ENCODE assay signal across 8 mouse cellular contexts in the genomic region with DNA sequence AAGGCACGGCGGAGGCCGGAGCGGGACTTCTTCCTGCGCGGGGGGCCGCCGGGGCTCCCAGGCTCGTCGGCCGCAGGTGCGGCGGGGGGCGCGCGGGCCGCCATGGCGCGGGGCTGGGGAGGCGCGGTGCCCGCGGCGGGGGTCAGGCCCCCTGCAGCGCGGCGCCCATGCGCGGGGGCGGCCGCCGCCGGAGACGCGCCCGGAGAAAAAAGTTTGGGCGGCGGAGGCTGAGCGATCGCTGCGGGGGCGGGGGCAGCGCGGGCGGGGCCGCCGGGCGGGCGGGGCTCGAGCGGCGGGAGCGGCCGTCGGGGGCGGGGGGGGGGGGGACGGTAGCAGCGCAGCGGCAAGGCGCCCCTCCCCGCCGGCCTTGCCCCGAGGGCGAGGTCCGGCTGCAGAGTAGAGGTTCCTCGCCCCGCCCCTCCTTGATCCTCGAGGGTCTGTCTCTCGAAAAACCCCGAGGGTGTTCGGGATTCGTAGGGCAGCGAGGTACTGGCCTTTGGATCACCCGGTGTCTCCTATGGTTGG. TPM values are rescaled to one million over a fixed set of nuclear protein-coding genes. Genes with fewer than 3 reads are reported as not detected.
DNase-seq lines count a peak whose midpoint lies in the region; ATAC-seq and TF ChIP-seq lines count a peak whose summit lies in the region.

No protein-coding gene starts in this region.

- H3K27ac ChIP-seq in forebrain, embryonic 13.5 days: no peak overlapping the region
- no peak overlapping the region for H3K27ac ChIP-seq in neural tube, embryonic 12.5 days

- peak overlapping the region; percentile 70 for H3K9ac ChIP-seq in forebrain, embryonic 13.5 days
- peak overlapping the region; percentile 69 for H3K9ac ChIP-seq in neural tube, embryonic 12.5 days

- H3ac ChIP-seq in C2C12 (ENCODE audit: control insufficient read depth, insufficient read length, low read depth): peak overlapping the region; percentile 87

- DNase-seq in adrenal gland, adult (ENCODE audit: inconsistent age in 2 of 2, low spot score in 1 of 2): peak; percentile 54 to 80
- no peak for DNase-seq in adrenal gland, adult 8-10 months
- DNase-seq in kidney, postnatal 4 days: peak; percentile 50 to 69
- no peak for DNase-seq in urinary bladder, postnatal 36 days (ENCODE audit: low spot score in 2 of 2)
- no peak for DNase-seq in layer of hippocampus, postnatal 36 days

- H3K36me3 ChIP-seq in C2C12 (ENCODE audit: control insufficient read depth, insufficient read depth): no peaks in the 10 kb centered on the region
- H3K36me3 ChIP-seq in forebrain, embryonic 13.5 days (ENCODE audit: poor library complexity, severe bottlenecking): no peaks in the 10 kb centered on the region
- H3K36me3 ChIP-seq in neural tube, embryonic 12.5 days: no peaks in the 10 kb centered on the region

- no peaks in the 10 kb centered on the region for H3K27me3 ChIP-seq in C2C12 (ENCODE audit: control insufficient read depth, insufficient read depth, insufficient read length)
- H3K27me3 ChIP-seq in forebrain, embryonic 13.5 days: peaks cover 64% of the 10 kb centered on the region
- H3K27me3 ChIP-seq in neural tube, embryonic 12.5 days (replicated peaks): peaks cover 62% of the 10 kb centered on the region

- no peak for TF ChIP-seq CTCF in C2C12 (IDR thresholded peaks at IDR 0.05; ENCODE audit: control insufficient read depth, insufficient read depth, insufficient read length)

- H3K4me1 ChIP-seq in forebrain, embryonic 13.5 days: peaks cover 27% of the 10 kb centered on the region
- peaks cover 29% of the 10 kb centered on the region for H3K4me1 ChIP-seq in neural tube, embryonic 12.5 days

- peak overlapping the region; percentile 76 for H3K4me3 ChIP-seq in C2C12 (ENCODE audit: insufficient read depth, poor library complexity, severe bottlenecking)
- H3K4me3 ChIP-seq in forebrain, embryonic 13.5 days: peak overlapping the region; percentile 54
- H3K4me3 ChIP-seq in neural tube, embryonic 12.5 days: peak overlapping the region; percentile 52

- peaks cover 41% of the 10 kb centered on the region for H3K79me3 ChIP-seq in C2C12 (ENCODE audit: low read depth)

- no peak for ATAC-seq in forebrain, embryonic 13.5 days
- ATAC-seq in neural tube, embryonic 12.5 days (ENCODE audit: low FRiP score, low read depth): no peak

- H3K4me2 ChIP-seq in forebrain, embryonic 13.5 days: peak overlapping the region; percentile 91
- peak overlapping the region; percentile 87 for H3K4me2 ChIP-seq in neural tube, embryonic 12.5 days (replicated peaks)

- peaks cover 55% of the 10 kb centered on the region for H3K79me2 ChIP-seq in C2C12 (ENCODE audit: control insufficient read depth, insufficient read depth)

- WGBS in forebrain, embryonic 13.5 days: 0% methylated on average over 24 of the region's 74 CpGs
- under 1% methylated on average over 37 of the region's 74 CpGs for WGBS in neural tube, embryonic 12.5 days

- no peaks in the 10 kb centered on the region for H3K9me3 ChIP-seq in forebrain, embryonic 13.5 days (replicated peaks)
- H3K9me3 ChIP-seq in neural tube, embryonic 12.5 days: no peaks in the 10 kb centered on the region

TF ChIP-seq in C2C12, 6 proteins besides CTCF, POLR2A, EP300 and RAD21:
- TF ChIP-seq MAX (IDR thresholded peaks at IDR 0.05): no peak
- no peak for TF ChIP-seq CEBPB (IDR thresholded peaks at IDR 0.05; ENCODE audit: low read depth)
- no peak for TF ChIP-seq MYOG (IDR thresholded peaks at IDR 0.05; ENCODE audit: control insufficient read depth, extremely low read depth, insufficient read length)
- TF ChIP-seq MYOD1 (IDR thresholded peaks at IDR 0.05; ENCODE audit: control insufficient read depth, insufficient read length, low read depth): no peak
- no peak for TF ChIP-seq FOSL1 (IDR thresholded peaks at IDR 0.05; ENCODE audit: insufficient read depth, low read length, poor library complexity, severe bottlenecking)
- TF ChIP-seq USF1 (IDR thresholded peaks at IDR 0.05; ENCODE audit: low read depth): no peak

RNA-seq across cellular contexts. Expression of a gene that starts 12.9 kb away (rescaled TPM):
- 10 to 100 TPM; 23.9 to 44.8 (median 34.4) TPM for total RNA-seq in adrenal gland, adult 8-10 months (2022)
- polyA plus RNA-seq in C2C12 (2012; fragmentation: generic; extraction: Trizol): 30.1 TPM
- polyA plus RNA-seq in forebrain, embryonic 13.5 days (2015; fragmentation: Nextera tagmentation; extraction: Ambion mirVana): 3.7 and 3.8 TPM in 2 replicates
- polyA plus RNA-seq in neural tube, embryonic 12.5 days (2016; fragmentation: Nextera tagmentation; extraction: Ambion mirVana): 4.0 and 4.6 TPM in 2 replicates
- total RNA-seq in layer of hippocampus, postnatal 36 days (2021): 1 to 10 TPM; 5.8 TPM

RNA-seq across cellular contexts. Expression of a gene that starts 39.1 kb away (rescaled TPM):
- total RNA-seq in adrenal gland, adult 8-10 months (2022): 1 to 10 TPM in 3 of 4 experiments, under 1 TPM in 1; 0.73 to 2.5 (median 1.1) TPM
- polyA plus RNA-seq in C2C12 (2012; fragmentation: generic; extraction: Trizol): 15.0 TPM
- polyA plus RNA-seq in forebrain, embryonic 13.5 days (2015; fragmentation: Nextera tagmentation; extraction: Ambion mirVana): 0.18 and 0.19 TPM in 2 replicates
- 1.7 and 1.9 TPM in 2 replicates for polyA plus RNA-seq in neural tube, embryonic 12.5 days (2016; fragmentation: Nextera tagmentation; extraction: Ambion mirVana)
- 1 to 10 TPM in 1 of 2 experiments, under 1 TPM in 1; 0.56 to 1.1 TPM for total RNA-seq in layer of hippocampus, postnatal 36 days (2021)

RNA-seq across cellular contexts. Expression of a gene that starts 58.7 kb away (rescaled TPM):
- 100 to 1,000 TPM in 1 of 4 experiments, 10 to 100 TPM in 3; 83.3 to 108 (median 89.0) TPM for total RNA-seq in adrenal gland, adult 8-10 months (2022)
- 105 TPM for polyA plus RNA-seq in C2C12 (2012; fragmentation: generic; extraction: Trizol)
- polyA plus RNA-seq in forebrain, embryonic 13.5 days (2015; fragmentation: Nextera tagmentation; extraction: Ambion mirVana): 100 and 106 TPM in 2 replicates
- polyA plus RNA-seq in neural tube, embryonic 12.5 days (2016; fragmentation: Nextera tagmentation; extraction: Ambion mirVana): 103 and 111 TPM in 2 replicates
- 10 to 100 TPM; 84.4 to 95.9 TPM for total RNA-seq in layer of hippocampus, postnatal 36 days (2021)

RNA-seq across cellular contexts. Expression of a gene that starts 58.8 kb away (rescaled TPM):
- 10 to 100 TPM; 21.7 to 31.7 (median 25.4) TPM for total RNA-seq in adrenal gland, adult 8-10 months (2022)
- 8.1 TPM for polyA plus RNA-seq in C2C12 (2012; fragmentation: generic; extraction: Trizol)
- 15.6 and 19.1 TPM in 2 replicates for polyA plus RNA-seq in forebrain, embryonic 13.5 days (2015; fragmentation: Nextera tagmentation; extraction: Ambion mirVana)
- 20.5 and 21.6 TPM in 2 replicates for polyA plus RNA-seq in neural tube, embryonic 12.5 days (2016; fragmentation: Nextera tagmentation; extraction: Ambion mirVana)
- total RNA-seq in layer of hippocampus, postnatal 36 days (2021): 10 to 100 TPM; 31.8 to 34.8 TPM

Comparison
In these comparisons a context has a peak if more than half of its experiments do, and no peak if none do; other contexts are left out.
1. DNase-seq: peak in adrenal gland, adult (2 of 2) and kidney, postnatal 4 days (2 of 2); none in adrenal gland, adult 8-10 months (single experiment), urinary bladder, postnatal 36 days (0 of 2) and layer of hippocampus, postnatal 36 days (0 of 2).
2. Peak in every context shown above with its lines, with median percentiles within 50 percentile points of each other: H3K4me3 ChIP-seq.